Mouse (Mus musculus): ENCODE results near the gene Lhfpl3. TPM values are rescaled to one million over a fixed set of nuclear protein-coding genes. Genes with fewer than 3 reads are reported as not detected.

The Lhfpl3 gene
- total RNA-seq, 1 experiment from 2014 or later = 1.9 TPM

DNA sequence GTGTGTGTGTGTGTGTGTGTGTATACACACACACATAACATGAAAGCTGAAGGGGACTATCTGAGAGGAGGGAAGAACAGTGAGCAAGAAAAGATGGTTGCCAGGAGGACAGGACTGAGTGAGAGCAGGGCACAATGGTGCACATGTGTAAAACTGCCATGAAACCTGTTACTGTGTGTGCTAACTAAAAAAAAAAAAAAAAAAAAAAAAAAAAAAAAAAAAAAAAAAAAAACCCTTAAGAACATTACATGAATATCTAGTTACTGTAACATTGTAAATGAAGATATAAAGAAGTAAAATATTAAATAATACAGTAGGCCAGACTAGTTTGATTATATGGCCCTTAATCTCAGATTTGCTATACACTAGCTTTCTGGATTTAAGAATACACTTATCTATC, 543.3 kb downstream of the Lhfpl3 start:
- no peak for DNase-seq

Small RNA genes lying within 50 kb of the gene (microRNA-seq; reads per million reads assigned to microRNA genes)
- gene Gm28022 (0 reads per million in 2 experiments), gene Gm44363 (0 reads per million in 2 experiments)

Other genes with a start within 250 kb of the Lhfpl3 start
- gene Orc5, start 195.6 kb upstream of the Lhfpl3 start, total RNA-seq (2021) = 19.2 and 19.9 TPM in 2 replicates